Mouse (Mus musculus): ENCODE data around the gene Abhd17a.
A peak's percentile ranks its signal among the peaks of the same experiment; 100 is the strongest.
"Not testable (repeated sequence)": the region's sequence is repeated elsewhere in the genome, so short reads cannot be mapped to it uniquely, and the experiment has no call there.

Abhd17a gene

GRCm38 (mm10) chr10:80606737-80607350 is 16.7 kb upstream of the Abhd17a start:
- DNase-seq: no peak

GRCm38 (mm10) chr10:80606306-80606705 is 16.2 kb upstream of the Abhd17a start:
- DNase-seq: no peak

GRCm38 (mm10) chr10:80605721-80606120 is 15.6 kb upstream of the Abhd17a start, which contains the start of gene Gm49322:
Gene Gm49322, plus strand, starts transcription at chr10:80606021.
- DNase-seq: not testable (repeated sequence)

- DNase-seq: no peak
These were observed 14.8 kb upstream of the Abhd17a start for GRCm38 (mm10) chr10:80604988-80605387.

GRCm38 (mm10) chr10:80604001-80604509 is 13.9 kb upstream of the Abhd17a start:
- DNase-seq: no peak

GRCm38 (mm10) chr10:80603364-80603763 is 13.2 kb upstream of the Abhd17a start:
- no peak for DNase-seq

GRCm38 (mm10) chr10:80602698-80603325 is 12.7 kb upstream of the Abhd17a start, which contains the start of the genes Scamp4 and Adat3:
Gene Scamp4, plus strand, starts transcription at chr10:80602872.
Gene Adat3, plus strand, starts transcription at chr10:80602880.
- DNase-seq: peak; percentile 96

GRCm38 (mm10) chr10:80596318-80596717 is 6.2 kb upstream of the Abhd17a start:
- no peak for DNase-seq

GRCm38 (mm10) chr10:80589127-80589878 is 838 bp downstream of the Abhd17a start:
- DNase-seq: no peak

- DNase-seq: peak; percentile 78
These were observed 2.9 kb downstream of the Abhd17a start for GRCm38 (mm10) chr10:80587305-80587657.

- DNase-seq: no peak
These were observed 3.5 kb downstream of the Abhd17a start for GRCm38 (mm10) chr10:80586407-80587304.

- no peak for DNase-seq
These were observed 4.6 kb downstream of the Abhd17a start for GRCm38 (mm10) chr10:80585581-80585980.

GRCm38 (mm10) chr10:80584642-80585552 is 5.2 kb downstream of the Abhd17a start:
- DNase-seq: peak; percentile 19

GRCm38 (mm10) chr10:80584045-80584488 is 6.1 kb downstream of the Abhd17a start:
- DNase-seq: peak; percentile 76

GRCm38 (mm10) chr10:80583047-80583446 is 7.1 kb downstream of the Abhd17a start:
- DNase-seq: no peak

GRCm38 (mm10) chr10:80578911-80579310 is 11.2 kb downstream of the Abhd17a start:
- DNase-seq: peak; percentile 80

GRCm38 (mm10) chr10:80578131-80578750 is 11.9 kb downstream of the Abhd17a start:
- peak; percentile 92 for DNase-seq

GRCm38 (mm10) chr10:80577195-80578130 is 12.7 kb downstream of the Abhd17a start, which contains the start of gene Klf16:
Gene Klf16, minus strand, starts transcription at chr10:80577321.
- peak; percentile 98 for DNase-seq

Measured in kidney, postnatal 14 days (tissue).